Mouse (Mus musculus): ENCODE measurements around the gene 4921524J17Rik.

DNA sequence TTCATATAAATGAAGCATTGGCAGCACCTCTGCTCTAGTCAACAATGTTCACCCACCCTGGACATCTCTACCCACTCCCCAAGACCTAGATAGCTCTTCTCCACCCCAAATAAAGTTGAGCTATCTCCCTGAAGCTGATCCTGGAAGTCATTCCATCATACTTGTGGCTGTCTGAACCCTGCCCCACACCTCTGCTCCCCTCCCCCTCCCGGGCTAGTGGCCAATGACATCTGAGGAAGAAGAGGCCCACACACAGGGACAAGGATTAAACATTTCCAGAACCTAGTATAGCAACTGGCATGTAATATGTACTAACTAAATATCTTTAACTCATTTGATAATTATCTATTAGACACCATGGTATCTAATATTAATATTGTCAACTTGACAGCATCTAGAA lies 29.8 kb upstream of the 4921524J17Rik start:
- no peak for TF ChIP-seq CTCF (IDR thresholded peaks at IDR 0.05; ENCODE audit: insufficient read depth, low read length)
- TF ChIP-seq POLR2A (IDR thresholded peaks at IDR 0.05; ENCODE audit: borderline replicate concordance, extremely low read depth, low read depth, low read length) = no peak
